Mouse (Mus musculus): ENCODE data around the gene Abhd16a.

Abhd16a gene

GRCm38 (mm10) chr17:35082841-35083576, 6.1 kb upstream of the Abhd16a start:
- in situ Hi-C loops (cut with MboI; ENCODE audit: low sequenced_read_pairs), result no loop called here

GRCm38 (mm10) chr17:35083929-35084497, 5.0 kb upstream of the Abhd16a start:
- in situ Hi-C loops (cut with MboI; ENCODE audit: low sequenced_read_pairs), result no loop called here

- in situ Hi-C loops (cut with MboI; ENCODE audit: low sequenced_read_pairs), result no loop called here
Observed at GRCm38 (mm10) chr17:35085208-35085865, 3.7 kb upstream of the Abhd16a start, which contains the start of gene Ly6g6f. TSS of gene Ly6g6f (minus strand) at chr17:35085610.

GRCm38 (mm10) chr17:35088151-35088550, 912 bp upstream of the Abhd16a start:
- in situ Hi-C loops (cut with MboI; ENCODE audit: low sequenced_read_pairs), result no loop called here

GRCm38 (mm10) chr17:35090166-35090932, 1.3 kb downstream of the Abhd16a start:
- in situ Hi-C loops (cut with MboI; ENCODE audit: low sequenced_read_pairs), result no loop called here

GRCm38 (mm10) chr17:35092403-35093198, 3.5 kb downstream of the Abhd16a start:
- in situ Hi-C loops (cut with MboI; ENCODE audit: low sequenced_read_pairs), result no loop called here

- in situ Hi-C loops (cut with MboI; ENCODE audit: low sequenced_read_pairs), result no loop called here
Observed at GRCm38 (mm10) chr17:35094475-35095365, 5.7 kb downstream of the Abhd16a start.

GRCm38 (mm10) chr17:35096597-35096996, 7.5 kb downstream of the Abhd16a start:
- in situ Hi-C loops (cut with MboI; ENCODE audit: low sequenced_read_pairs), result no loop called here

- in situ Hi-C loops (cut with MboI; ENCODE audit: low sequenced_read_pairs), result no loop called here
Observed at GRCm38 (mm10) chr17:35097164-35097655, 8.1 kb downstream of the Abhd16a start.

- in situ Hi-C loops (cut with MboI; ENCODE audit: low sequenced_read_pairs), result no loop called here
Observed at GRCm38 (mm10) chr17:35100196-35100765, 11.2 kb downstream of the Abhd16a start.

GRCm38 (mm10) chr17:35101161-35101560, 12.1 kb downstream of the Abhd16a start:
- in situ Hi-C loops (cut with MboI; ENCODE audit: low sequenced_read_pairs), result no loop called here

GRCm38 (mm10) chr17:35102299-35102698, 13.2 kb downstream of the Abhd16a start:
- in situ Hi-C loops (cut with MboI; ENCODE audit: low sequenced_read_pairs), result no loop called here

GRCm38 (mm10) chr17:35103221-35103690, 14.2 kb downstream of the Abhd16a start:
- in situ Hi-C loops (cut with MboI; ENCODE audit: low sequenced_read_pairs), result no loop called here

- in situ Hi-C loops (cut with MboI; ENCODE audit: low sequenced_read_pairs), result no loop called here
Observed at GRCm38 (mm10) chr17:35104079-35104478, 15.0 kb downstream of the Abhd16a start.

GRCm38 (mm10) chr17:35104754-35105153, 15.7 kb downstream of the Abhd16a start:
- in situ Hi-C loops (cut with MboI; ENCODE audit: low sequenced_read_pairs), result no loop called here

- in situ Hi-C loops (cut with MboI; ENCODE audit: low sequenced_read_pairs), result no loop called here
Observed at GRCm38 (mm10) chr17:35105740-35106389, 16.8 kb downstream of the Abhd16a start.

GRCm38 (mm10) chr17:35106522-35106921, 17.5 kb downstream of the Abhd16a start:
- in situ Hi-C loops (cut with MboI; ENCODE audit: low sequenced_read_pairs), result no loop called here

- in situ Hi-C loops (cut with MboI; ENCODE audit: low sequenced_read_pairs), result no loop called here
Observed at GRCm38 (mm10) chr17:35108097-35108496, 19.0 kb downstream of the Abhd16a start, which contains the start of gene Ly6g5c. TSS of gene Ly6g5c (plus strand) at chr17:35108279.

Data from CH12F3 (cell line).